Mouse (Mus musculus): ENCODE measurements around the gene Uvrag. TPM values are rescaled to one million over a fixed set of nuclear protein-coding genes. Genes with fewer than 3 reads are reported as not detected.

Gene Uvrag
- polyA plus RNA-seq, 1 experiment from 2014 or later, result 9.7 TPM

DNA sequence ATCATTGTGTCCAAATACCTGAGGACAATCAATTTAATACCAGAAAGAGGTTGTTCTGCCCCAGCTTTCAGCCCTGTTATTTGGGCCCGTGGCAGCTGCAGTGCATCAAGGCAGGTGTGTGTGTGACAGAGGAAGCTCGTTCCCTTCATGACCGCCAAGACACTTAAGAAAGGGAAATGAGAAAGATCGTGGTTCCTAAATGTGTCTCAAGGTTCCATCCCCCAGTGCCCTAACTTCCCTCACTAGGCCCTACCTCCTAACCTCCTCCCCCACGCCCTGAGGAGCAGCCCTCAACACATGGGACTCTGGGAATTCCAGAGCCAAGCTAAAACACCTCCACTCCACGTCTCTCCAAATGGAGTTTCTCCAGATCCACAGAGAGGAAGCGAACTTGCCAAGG lies 6.0 kb upstream of the Uvrag start:
- H3K4me3 ChIP-seq, result no peak overlapping the region
- WGBS, result 83% methylated on average over 7 of the region's 7 CpGs

DNA sequence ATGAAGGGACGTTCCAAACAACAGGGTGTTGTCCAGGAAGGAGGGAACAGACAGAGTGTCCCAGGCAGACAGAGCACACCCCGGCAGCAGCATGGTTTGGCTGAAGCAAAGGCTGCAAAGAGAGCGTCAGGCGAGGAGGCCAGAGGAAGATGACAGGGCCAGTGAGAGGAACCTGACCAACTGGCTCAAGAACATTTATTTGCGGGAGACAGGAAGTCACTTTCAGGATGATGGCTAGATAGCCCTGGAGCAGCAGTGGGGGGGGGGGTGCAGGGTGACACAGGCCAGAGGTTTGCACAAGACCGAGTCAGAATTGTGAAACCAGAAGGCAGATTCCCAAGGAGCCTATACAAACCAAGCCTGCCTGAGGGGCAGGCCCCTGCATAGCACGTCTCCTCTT lies 5.1 kb upstream of the Uvrag start:
- no peak for DNase-seq (ENCODE audit: low spot score)
- WGBS, result 76% methylated on average over 7 of the region's 7 CpGs
- H3K4me3 ChIP-seq, result no peak overlapping the region

More for the DNA sequence above, 6.0 kb upstream of the Uvrag start:
- H3K27ac ChIP-seq (replicated peaks), result no peak overlapping the region
- no peak for DNase-seq (ENCODE audit: low spot score)
- H3K4me1 ChIP-seq, result peaks cover 10% of the 10 kb centered on the region
- peaks cover 11% of the 10 kb centered on the region; the same call in 1 of the 2 replicates for H3K27me3 ChIP-seq (ENCODE audit: low read depth, poor library complexity, severe bottlenecking)
- H3K9me3 ChIP-seq (replicated peaks), result no peaks in the 10 kb centered on the region
- no peaks in the 10 kb centered on the region for H3K36me3 ChIP-seq

DNA sequence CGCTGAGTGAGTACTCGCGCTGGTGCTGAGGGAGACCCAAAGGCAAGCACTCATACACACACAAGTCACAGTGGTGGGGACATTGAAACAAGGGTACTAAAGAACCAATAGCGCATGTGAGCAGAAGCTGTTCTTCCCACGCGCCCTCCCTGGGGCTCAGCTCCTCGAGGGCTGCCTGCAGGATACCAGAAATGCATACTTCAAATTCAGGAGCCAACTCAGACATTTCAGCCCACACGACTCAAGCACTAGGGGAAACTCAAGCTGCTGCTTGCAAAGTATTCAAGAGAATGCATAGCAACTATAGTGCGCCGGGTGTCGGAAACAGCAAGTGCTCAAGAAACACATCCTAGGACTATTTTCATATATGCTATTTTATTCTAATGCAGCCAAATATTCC lies 3.7 kb upstream of the Uvrag start:
- Histone ChIP-seq H3K9me3 (replicated peaks) (no peaks in the 10 kb centered on the region), H3K27ac (replicated peaks) (no peak overlapping the region), H3K36me3 (no peaks in the 10 kb centered on the region), H3K4me3 (no peak overlapping the region), H3K4me1 (peaks cover 20% of the 10 kb centered on the region), H3K27me3 (ENCODE audit: low read depth, poor library complexity, severe bottlenecking) (peaks cover 13% of the 10 kb centered on the region; the same call in 1 of the 2 replicates)
- no peak for DNase-seq (ENCODE audit: low spot score)
- 75% methylated on average over 11 of the region's 11 CpGs for WGBS

More for the DNA sequence above, 5.1 kb upstream of the Uvrag start:
- Histone ChIP-seq H3K4me1 (peaks cover 14% of the 10 kb centered on the region), H3K27ac (replicated peaks) (no peak overlapping the region), H3K36me3 (no peaks in the 10 kb centered on the region), H3K27me3 (ENCODE audit: low read depth, poor library complexity, severe bottlenecking) (peaks cover 11% of the 10 kb centered on the region; the same call in 1 of the 2 replicates), H3K9me3 (replicated peaks) (no peaks in the 10 kb centered on the region)

DNA sequence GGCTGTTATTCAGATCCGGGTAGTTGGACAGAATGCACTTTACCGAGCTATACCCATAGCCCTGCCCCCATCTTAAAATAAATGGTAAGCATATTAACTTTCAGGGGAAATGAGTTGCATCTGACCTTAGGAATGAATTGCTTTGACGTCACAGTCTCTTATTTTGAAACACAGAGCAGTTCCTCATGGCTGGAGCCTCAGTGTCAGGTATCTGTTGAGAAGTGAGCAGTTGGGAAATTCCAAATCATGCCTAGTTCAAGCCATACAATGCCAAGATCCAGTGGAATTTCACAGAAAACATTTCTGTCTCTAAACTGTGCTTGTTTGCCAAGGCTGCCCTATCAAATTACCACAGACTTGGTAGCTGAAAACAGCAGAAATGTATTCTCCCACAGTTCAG lies 2.3 kb upstream of the Uvrag start:
- WGBS, result 84% methylated on average over 3 of the region's 3 CpGs
- DNase-seq (ENCODE audit: low spot score), result no peak
- Histone ChIP-seq H3K36me3 (no peaks in the 10 kb centered on the region), H3K27ac (replicated peaks) (no peak overlapping the region), H3K4me3 (no peak overlapping the region), H3K27me3 (ENCODE audit: low read depth, poor library complexity, severe bottlenecking) (peaks cover 20% of the 10 kb centered on the region; the same call in 1 of the 2 replicates), H3K4me1 (peaks cover 27% of the 10 kb centered on the region), H3K9me3 (replicated peaks) (no peaks in the 10 kb centered on the region)

DNA sequence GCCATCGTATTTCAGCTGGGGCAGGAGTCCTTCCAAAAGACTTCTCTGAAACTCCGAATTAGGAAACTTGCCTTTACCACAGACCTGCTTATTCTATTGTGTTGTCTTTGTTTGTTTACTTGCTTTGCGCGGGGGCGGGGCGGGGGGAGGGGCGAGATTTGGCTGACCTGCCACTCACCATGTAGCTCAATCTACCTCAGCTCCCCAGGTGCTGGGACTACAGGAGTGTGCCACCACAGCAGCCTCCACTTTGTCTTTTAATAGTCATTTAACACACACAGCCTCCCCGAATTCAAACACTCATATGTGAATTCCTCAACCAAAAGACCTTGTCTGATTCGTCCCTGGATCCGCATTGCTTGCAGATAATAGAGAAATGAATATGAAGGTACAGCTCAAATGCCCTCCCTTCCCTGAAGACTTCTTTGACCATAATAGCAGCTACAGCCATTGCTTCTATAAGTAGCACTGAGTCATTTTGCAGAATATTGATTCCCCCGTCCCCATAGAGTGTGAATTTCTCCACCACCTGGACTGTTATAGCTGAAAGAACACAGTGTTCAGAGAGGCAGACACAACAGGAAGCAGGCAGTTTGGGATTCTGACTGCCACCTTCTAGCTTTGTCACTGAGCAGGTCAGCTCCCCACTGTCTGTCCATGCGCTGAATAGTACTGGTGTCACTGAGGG lies 1.1 kb upstream of the Uvrag start:
- H3K36me3 ChIP-seq, result no peaks in the 10 kb centered on the region
- no peak for DNase-seq (ENCODE audit: low spot score)
- peaks cover 27% of the 10 kb centered on the region for H3K4me1 ChIP-seq
- WGBS, result 31% methylated on average over 12 of the region's 12 CpGs
- no peak overlapping the region for H3K27ac ChIP-seq (replicated peaks)
- H3K27me3 ChIP-seq (ENCODE audit: low read depth, poor library complexity, severe bottlenecking), result peaks cover 20% of the 10 kb centered on the region; the same call in 1 of the 2 replicates
- no peaks in the 10 kb centered on the region for H3K9me3 ChIP-seq (replicated peaks)
- peak overlapping the region; percentile 81 for H3K4me3 ChIP-seq

DNA sequence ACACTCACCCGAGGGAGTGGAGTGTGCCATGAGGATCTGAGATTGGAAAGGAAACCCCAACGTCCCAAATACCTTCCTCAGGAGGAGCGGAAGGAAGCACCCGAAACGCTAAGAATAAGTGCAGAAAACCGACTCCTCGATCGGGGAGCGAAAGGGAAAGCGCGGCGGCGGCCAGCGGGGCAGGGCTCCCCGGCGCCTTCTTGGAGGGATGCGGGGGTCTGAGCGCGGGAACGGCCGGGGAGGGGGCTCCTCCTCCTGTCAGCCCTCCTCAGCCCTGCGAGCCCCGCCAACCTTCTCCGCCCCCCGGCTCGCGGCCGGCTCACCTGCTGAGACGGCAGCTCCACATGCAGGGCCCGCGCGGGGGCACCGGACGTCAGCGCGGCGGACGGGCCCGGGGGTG lies 430 bp downstream of the Uvrag start:
- peak overlapping the region; percentile 81 for H3K4me3 ChIP-seq
- no peak for DNase-seq (ENCODE audit: low spot score)
- peaks cover 28% of the 10 kb centered on the region for H3K4me1 ChIP-seq
- peaks cover 20% of the 10 kb centered on the region; the same call in 1 of the 2 replicates for H3K27me3 ChIP-seq (ENCODE audit: low read depth, poor library complexity, severe bottlenecking)
- under 1% methylated on average over 39 of the region's 39 CpGs for WGBS
- H3K27ac ChIP-seq (replicated peaks), result peak overlapping the region; percentile 85
- H3K36me3 ChIP-seq, result no peaks in the 10 kb centered on the region; the same call in 1 of the 2 replicates
- no peaks in the 10 kb centered on the region; the same call in 1 of the 2 replicates for H3K9me3 ChIP-seq (replicated peaks)

DNA sequence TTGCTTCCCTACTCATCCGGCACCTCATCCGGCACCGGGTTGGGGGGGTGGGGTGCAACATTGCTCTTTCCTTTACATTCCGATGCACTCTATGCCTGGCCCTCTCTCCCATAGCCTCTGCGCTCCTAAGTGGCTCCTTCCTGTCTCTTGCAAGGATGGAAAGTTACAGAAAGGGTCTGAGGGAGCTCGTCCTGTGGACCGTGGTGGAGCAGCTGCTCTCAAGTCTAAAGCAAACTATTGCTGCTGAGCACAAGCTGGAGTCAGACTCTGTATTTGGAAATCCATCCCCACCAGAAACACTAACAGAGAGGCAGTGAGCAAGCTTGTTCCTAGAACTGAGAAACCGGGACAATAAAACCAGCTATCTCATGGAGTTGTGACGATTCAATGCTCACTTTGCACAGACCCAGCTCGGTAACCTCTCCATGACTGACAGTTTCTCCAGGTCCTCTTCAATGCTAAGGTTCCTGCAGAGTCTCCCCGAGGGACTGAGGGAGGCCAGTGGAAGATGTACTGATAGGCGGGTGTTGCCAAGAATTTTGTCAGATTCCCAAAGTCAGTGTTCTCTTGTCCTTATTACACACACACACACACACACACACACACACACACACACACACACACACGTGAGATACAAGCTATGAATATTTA lies 975 bp downstream of the Uvrag start:
- peaks cover 24% of the 10 kb centered on the region for H3K4me1 ChIP-seq
- no peak overlapping the region for H3K27ac ChIP-seq (replicated peaks)
- H3K9me3 ChIP-seq (replicated peaks), result no peaks in the 10 kb centered on the region; the same call in 1 of the 2 replicates
- peaks cover 20% of the 10 kb centered on the region; the same call in 1 of the 2 replicates for H3K27me3 ChIP-seq (ENCODE audit: low read depth, poor library complexity, severe bottlenecking)
- peaks cover 3% of the 10 kb centered on the region; the same call in 1 of the 2 replicates for H3K36me3 ChIP-seq
- DNase-seq (ENCODE audit: low spot score), result peak; percentile 38
- WGBS, result 2% methylated on average over 13 of the region's 13 CpGs
- peak overlapping the region; percentile 81 for H3K4me3 ChIP-seq

DNA sequence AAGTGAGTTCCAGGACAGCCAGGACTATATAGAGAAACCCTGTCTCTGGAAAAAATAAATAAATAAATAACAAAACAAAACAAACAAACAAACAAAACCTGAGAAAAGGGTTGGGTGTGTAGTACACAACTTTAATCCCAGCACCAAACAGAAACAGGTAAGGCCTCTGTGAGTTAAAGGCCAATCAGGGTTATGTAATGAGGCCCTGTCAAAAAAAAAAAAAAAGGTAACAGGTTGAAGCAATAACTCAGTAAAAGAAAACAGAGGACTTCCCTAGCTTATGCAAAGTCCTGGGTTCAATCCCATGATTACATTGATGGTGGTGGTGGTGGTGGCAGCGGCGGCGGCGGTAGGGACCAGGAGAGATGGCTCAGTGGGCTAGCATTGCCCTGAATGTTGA lies 3.4 kb downstream of the Uvrag start:
- no peaks in the 10 kb centered on the region; the same call in 1 of the 2 replicates for H3K9me3 ChIP-seq (replicated peaks)
- no peak overlapping the region for H3K4me3 ChIP-seq
- 0 out of 2 replicates have a peak, but pooled peaks cover 9% of the 10 kb centered on the region for H3K27me3 ChIP-seq (ENCODE audit: low read depth, poor library complexity, severe bottlenecking)
- H3K36me3 ChIP-seq, result peaks cover 6% of the 10 kb centered on the region; the same call in 1 of the 2 replicates
- peaks cover 24% of the 10 kb centered on the region for H3K4me1 ChIP-seq
- no peak for DNase-seq (ENCODE audit: low spot score)
- no peak overlapping the region for H3K27ac ChIP-seq (replicated peaks)
- 98% methylated on average over 4 of the region's 4 CpGs for WGBS

DNA sequence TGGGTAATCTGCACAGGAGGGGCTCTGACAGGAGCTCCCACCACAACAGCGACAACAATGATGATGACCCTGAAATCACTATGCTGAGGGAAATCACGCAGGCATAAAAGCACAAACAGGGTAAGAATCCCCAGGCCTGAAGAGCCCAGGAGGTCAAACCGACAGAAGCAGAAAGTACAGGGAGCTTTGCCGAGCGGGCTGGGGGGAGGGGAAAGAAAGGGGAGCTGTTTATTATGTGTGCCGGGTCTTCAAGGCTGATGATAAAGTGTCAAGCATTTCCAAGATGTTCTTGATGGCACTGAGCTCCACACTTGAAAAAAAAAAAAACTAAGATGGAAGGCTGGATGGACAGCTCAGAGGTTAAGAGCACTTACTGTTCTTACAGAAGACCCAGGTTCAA lies 4.2 kb downstream of the Uvrag start:
- no peak overlapping the region for H3K4me3 ChIP-seq
- peaks cover 17% of the 10 kb centered on the region for H3K4me1 ChIP-seq
- H3K9me3 ChIP-seq (replicated peaks), result no peaks in the 10 kb centered on the region; the same call in 1 of the 2 replicates
- H3K27me3 ChIP-seq (ENCODE audit: low read depth, poor library complexity, severe bottlenecking), result 0 out of 2 replicates have a peak, but pooled peaks cover 9% of the 10 kb centered on the region
- H3K27ac ChIP-seq (replicated peaks), result no peak overlapping the region
- H3K36me3 ChIP-seq, result peaks cover 6% of the 10 kb centered on the region; the same call in 1 of the 2 replicates
- DNase-seq (ENCODE audit: low spot score), result no peak
- WGBS, result 55% methylated on average over 6 of the region's 6 CpGs

DNA sequence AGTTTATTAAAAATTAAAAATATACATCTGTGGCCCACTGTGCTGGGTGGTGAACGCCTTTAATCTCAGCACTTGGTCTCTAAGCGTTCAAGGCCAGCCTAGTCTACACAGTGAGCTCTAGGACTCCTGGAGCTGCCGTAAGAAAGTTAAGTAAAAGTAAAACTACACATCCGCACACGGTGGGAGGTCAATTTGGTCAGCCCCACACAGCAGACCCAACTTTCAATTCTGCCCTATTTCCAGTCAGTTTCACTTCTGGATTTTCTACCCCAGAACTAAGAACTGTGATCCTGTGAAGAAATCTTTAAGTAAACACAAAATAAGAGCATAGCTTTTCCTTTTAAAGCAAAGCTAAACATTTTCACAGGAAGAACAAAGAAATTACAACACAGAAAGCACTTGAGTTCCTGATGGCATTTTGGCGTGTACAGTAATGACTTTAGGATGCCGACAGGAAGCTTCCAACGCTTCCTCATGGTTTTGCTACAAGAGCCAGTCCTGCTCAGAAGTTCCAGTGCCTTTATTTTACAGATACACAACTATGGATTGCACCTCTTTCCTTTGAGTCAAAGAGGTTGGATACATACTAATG lies 7.0 kb downstream of the Uvrag start:
- H3K27me3 ChIP-seq (ENCODE audit: low read depth, poor library complexity, severe bottlenecking), result no peaks in the 10 kb centered on the region
- WGBS, result 91% methylated on average over 8 of the region's 8 CpGs
- peaks cover 6% of the 10 kb centered on the region; the same call in 1 of the 2 replicates for H3K36me3 ChIP-seq
- no peak overlapping the region for H3K27ac ChIP-seq (replicated peaks)
- DNase-seq (ENCODE audit: low spot score), result no peak
- H3K4me1 ChIP-seq, result 0 out of 2 replicates have a peak, but pooled peaks cover 6% of the 10 kb centered on the region
- no peaks in the 10 kb centered on the region; the same call in 1 of the 2 replicates for H3K9me3 ChIP-seq (replicated peaks)
- H3K4me3 ChIP-seq, result no peak overlapping the region

DNA sequence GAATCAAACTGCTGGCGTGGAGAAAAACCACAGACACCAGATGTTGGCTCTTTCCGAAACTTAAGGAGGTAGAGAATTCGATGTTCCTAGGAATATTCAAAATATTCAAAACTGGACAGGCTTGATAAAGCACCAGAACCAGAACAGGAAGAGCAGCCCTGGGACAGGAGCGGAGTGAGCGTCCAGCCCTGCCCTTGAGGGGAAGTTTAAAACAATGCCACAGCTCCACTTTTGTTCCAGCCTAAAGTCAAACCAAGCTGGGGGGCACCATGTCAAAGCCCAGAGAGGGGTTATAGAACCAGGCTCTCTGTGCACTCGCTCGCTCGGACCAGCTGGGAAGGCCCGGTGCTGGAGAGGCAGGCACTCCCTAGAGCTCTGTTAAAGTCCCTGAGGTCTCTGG lies 8.3 kb downstream of the Uvrag start:
- Histone ChIP-seq H3K4me3 (no peak overlapping the region), H3K4me1 (peaks cover 15% of the 10 kb centered on the region), H3K27me3 (ENCODE audit: low read depth, poor library complexity, severe bottlenecking) (no peaks in the 10 kb centered on the region), H3K27ac (replicated peaks) (no peak overlapping the region), H3K9me3 (replicated peaks) (no peaks in the 10 kb centered on the region; the same call in 1 of the 2 replicates), H3K36me3 (peaks cover 6% of the 10 kb centered on the region; the same call in 1 of the 2 replicates)
- WGBS, result 86% methylated on average over 9 of the region's 9 CpGs
- no peak for DNase-seq (ENCODE audit: low spot score)

DNA sequence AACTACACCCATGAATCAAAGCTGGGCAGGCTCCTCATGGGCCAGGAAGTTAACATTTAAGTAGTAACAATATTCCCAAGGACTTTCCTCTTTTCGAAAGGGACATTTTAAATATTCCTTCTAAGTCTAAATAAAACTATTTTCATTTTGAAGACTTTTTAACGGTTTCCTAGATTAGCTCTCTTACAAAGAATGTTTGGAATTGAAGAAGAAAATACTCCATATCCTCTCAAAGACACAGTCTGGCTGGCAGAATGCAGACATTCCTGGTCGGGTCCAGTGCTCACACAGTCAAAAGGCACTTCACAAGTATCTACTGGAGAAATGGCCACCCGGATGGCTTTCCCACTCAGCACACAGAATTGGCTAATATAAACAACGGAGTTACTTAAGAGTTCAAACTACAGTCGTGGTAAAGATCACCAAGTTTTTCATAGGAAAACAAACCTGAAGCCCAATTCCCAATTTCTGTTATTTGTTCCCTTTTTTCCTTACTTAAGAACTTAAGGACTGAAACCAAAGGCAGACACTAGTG lies 9.1 kb downstream of the Uvrag start:
- DNase-seq (ENCODE audit: low spot score), result no peak
- Histone ChIP-seq H3K4me1 (peaks cover 19% of the 10 kb centered on the region), H3K36me3 (peaks cover 6% of the 10 kb centered on the region; the same call in 1 of the 2 replicates), H3K27ac (replicated peaks) (no peak overlapping the region), H3K9me3 (replicated peaks) (no peaks in the 10 kb centered on the region; the same call in 1 of the 2 replicates), H3K4me3 (no peak overlapping the region), H3K27me3 (ENCODE audit: low read depth, poor library complexity, severe bottlenecking) (no peaks in the 10 kb centered on the region)
- 83% methylated on average over 6 of the region's 6 CpGs for WGBS
